Comparison of ENCODE assay signal across 9 mouse cellular contexts in the genomic region with DNA sequence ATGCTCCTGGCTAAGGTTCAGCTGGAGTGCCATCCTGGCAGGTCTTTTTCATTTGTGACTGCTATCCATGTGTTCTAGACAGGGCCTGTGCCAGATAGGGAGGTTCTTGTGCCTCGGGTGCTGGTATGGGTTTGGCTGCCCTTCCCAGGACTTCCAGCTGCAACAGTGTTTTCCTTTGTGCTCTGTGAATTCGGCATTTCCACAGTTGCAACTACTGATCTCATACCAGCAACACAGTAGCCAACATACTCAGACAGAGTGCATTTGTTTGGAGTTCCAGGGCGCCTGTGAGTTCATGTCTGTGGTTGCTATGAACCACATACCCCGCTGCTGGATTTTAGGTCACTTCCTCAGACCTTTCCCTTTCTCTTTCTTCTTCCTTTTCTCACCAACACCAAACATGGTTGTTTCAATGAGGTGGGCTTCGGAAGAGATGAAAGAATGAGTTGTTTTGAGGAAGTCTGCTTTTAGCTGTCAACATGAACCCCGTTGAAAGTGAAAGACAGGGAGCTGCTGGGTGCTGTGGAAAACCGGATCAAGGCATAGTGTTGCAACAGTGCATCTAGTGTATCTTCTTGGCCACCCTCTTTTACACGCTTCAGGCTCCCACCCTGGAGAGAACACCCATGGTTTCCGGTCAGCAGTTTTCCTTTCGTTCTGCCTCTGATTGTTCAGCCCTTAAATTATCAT.
DNase-seq lines count a peak whose midpoint lies in the region; ATAC-seq and TF ChIP-seq lines count a peak whose summit lies in the region.
"Had no signal": no experiment of that assay in that cellular context is flagged by ENCODE, and none has a peak within 500 bp of the region (broad histone marks: within the 10 kb centered on the region; RNA-seq: fewer than 3 reads in every experiment).

No protein-coding gene starts in this region.

- H3K27ac ChIP-seq in hindbrain, embryonic 13.5 days, result no peak overlapping the region
- H3K27ac ChIP-seq in hindbrain, embryonic 11.5 days (ENCODE audit: low read depth, low read length), result no peak overlapping the region
- H3K27ac ChIP-seq in kidney, embryonic 14.5 days (ENCODE audit: low read depth, low read length), result no peak overlapping the region
- H3K27ac ChIP-seq: lung, embryonic 15.5 days had no signal

- H3K4me1 ChIP-seq in hindbrain, embryonic 13.5 days (replicated peaks), result no peaks in the 10 kb centered on the region
- no peaks in the 10 kb centered on the region for H3K4me1 ChIP-seq in hindbrain, embryonic 11.5 days (replicated peaks; ENCODE audit: control insufficient read depth, insufficient read depth, low read length)
- H3K4me1 ChIP-seq in kidney, embryonic 14.5 days (ENCODE audit: control insufficient read depth, insufficient read depth, low read length), result no peaks in the 10 kb centered on the region
- H3K4me1 ChIP-seq: lung, embryonic 15.5 days had no signal

- H3K9me3 ChIP-seq in hindbrain, embryonic 13.5 days, result no peaks in the 10 kb centered on the region
- no peaks in the 10 kb centered on the region for H3K9me3 ChIP-seq in hindbrain, embryonic 11.5 days (ENCODE audit: control insufficient read depth, low read length)
- no peaks in the 10 kb centered on the region for H3K9me3 ChIP-seq in kidney, embryonic 14.5 days (ENCODE audit: control insufficient read depth, low read length)
- H3K9me3 ChIP-seq: lung, embryonic 15.5 days had no signal

- WGBS in hindbrain, embryonic 13.5 days, result 78% methylated on average over 10 of the region's 10 CpGs
- WGBS in hindbrain, embryonic 11.5 days, result 82% methylated on average over 10 of the region's 10 CpGs
- 80% methylated on average over 10 of the region's 10 CpGs for WGBS in kidney, embryonic 14.5 days

- no peak for DNase-seq in hindbrain, embryonic 11.5 days (ENCODE audit: low spot score)
- DNase-seq in brain, embryonic 14.5 days (ENCODE audit: low read depth), result peak; percentile 62
- peak; percentile 19 for DNase-seq in fat pad, adult 2 months (ENCODE audit: extremely low read depth, low read depth, low spot score)
- DNase-seq in left cerebral cortex, postnatal 4 days, result peak; percentile 48
- no peak for DNase-seq in kidney, postnatal 10 days
- no peak for DNase-seq in embryo, embryonic 9.5 days (ENCODE audit: extremely low spot score)

- H3K27me3 ChIP-seq in hindbrain, embryonic 13.5 days, result no peaks in the 10 kb centered on the region
- no peaks in the 10 kb centered on the region for H3K27me3 ChIP-seq in hindbrain, embryonic 11.5 days (ENCODE audit: control insufficient read depth, insufficient read depth, low read length)
- H3K27me3 ChIP-seq in kidney, embryonic 14.5 days (ENCODE audit: control insufficient read depth, insufficient read depth, low read length), result no peaks in the 10 kb centered on the region
- H3K27me3 ChIP-seq: lung, embryonic 15.5 days had no signal

- no peak overlapping the region for H3K9ac ChIP-seq in hindbrain, embryonic 13.5 days
- no peak overlapping the region for H3K9ac ChIP-seq in hindbrain, embryonic 11.5 days (ENCODE audit: low read depth, low read length)
- no peak overlapping the region for H3K9ac ChIP-seq in kidney, embryonic 14.5 days (ENCODE audit: low read depth, low read length)
- H3K9ac ChIP-seq: lung, embryonic 15.5 days had no signal

- H3K4me3 ChIP-seq in hindbrain, embryonic 13.5 days, result no peak overlapping the region
- H3K4me3 ChIP-seq in hindbrain, embryonic 11.5 days (ENCODE audit: low read depth, low read length), result no peak overlapping the region
- H3K4me3 ChIP-seq in kidney, embryonic 14.5 days (ENCODE audit: low read length), result no peak overlapping the region
- H3K4me3 ChIP-seq: lung, embryonic 15.5 days had no signal

- peak; percentile 54; the same call in 1 of the 2 replicates for ATAC-seq in hindbrain, embryonic 13.5 days (ENCODE audit: low FRiP score)
- no peak for ATAC-seq in hindbrain, embryonic 11.5 days (ENCODE audit: low FRiP score)
- no peak for ATAC-seq in kidney, embryonic 14.5 days (ENCODE audit: low FRiP score, low TSS enrichment)

- TF ChIP-seq CTCF in brain, embryonic 14.5 days (IDR thresholded peaks at IDR 0.05; ENCODE audit: borderline replicate concordance, extremely low read depth, insufficient read depth, insufficient read length), result no peak

- TF ChIP-seq POLR2A in brain, embryonic 14.5 days (IDR thresholded peaks at IDR 0.05; ENCODE audit: borderline replicate concordance, extremely low read depth, insufficient read depth, insufficient read length, poor library complexity, severe bottlenecking), result no peak

- intact Hi-C loops in left cerebral cortex, postnatal 4 days (cut with DNase I), result no loop called here

- H3K36me3 ChIP-seq in hindbrain, embryonic 13.5 days, result no peaks in the 10 kb centered on the region
- no peaks in the 10 kb centered on the region for H3K36me3 ChIP-seq in hindbrain, embryonic 11.5 days (ENCODE audit: control insufficient read depth, insufficient read depth, low read length)
- no peaks in the 10 kb centered on the region for H3K36me3 ChIP-seq in kidney, embryonic 14.5 days (ENCODE audit: control insufficient read depth, insufficient read depth, low read length)
- H3K36me3 ChIP-seq: lung, embryonic 15.5 days had no signal

- H3K4me2 ChIP-seq in hindbrain, embryonic 13.5 days, result no peak overlapping the region
- H3K4me2 ChIP-seq in hindbrain, embryonic 11.5 days (replicated peaks; ENCODE audit: low read depth, low read length), result no peak overlapping the region
- H3K4me2 ChIP-seq in kidney, embryonic 14.5 days (replicated peaks; ENCODE audit: low read depth, low read length), result no peak overlapping the region
- H3K4me2 ChIP-seq: lung, embryonic 15.5 days had no signal

Comparison
In these comparisons a context has a peak if more than half of its experiments do, and no peak if none do; other contexts are left out.
1. DNase-seq: peak in brain, embryonic 14.5 days (single experiment), fat pad, adult 2 months (single experiment) and left cerebral cortex, postnatal 4 days (single experiment); none in hindbrain, embryonic 11.5 days (single experiment), kidney, postnatal 10 days (single experiment) and embryo, embryonic 9.5 days (single experiment).